Mouse (Mus musculus): ENCODE measurements around the gene Gatad2a. TPM values are rescaled to one million over a fixed set of nuclear protein-coding genes. Genes with fewer than 3 reads are reported as not detected.

Gene Gatad2a
- total RNA-seq, 1 experiment from 2014 or later = 95.6 TPM

DNA sequence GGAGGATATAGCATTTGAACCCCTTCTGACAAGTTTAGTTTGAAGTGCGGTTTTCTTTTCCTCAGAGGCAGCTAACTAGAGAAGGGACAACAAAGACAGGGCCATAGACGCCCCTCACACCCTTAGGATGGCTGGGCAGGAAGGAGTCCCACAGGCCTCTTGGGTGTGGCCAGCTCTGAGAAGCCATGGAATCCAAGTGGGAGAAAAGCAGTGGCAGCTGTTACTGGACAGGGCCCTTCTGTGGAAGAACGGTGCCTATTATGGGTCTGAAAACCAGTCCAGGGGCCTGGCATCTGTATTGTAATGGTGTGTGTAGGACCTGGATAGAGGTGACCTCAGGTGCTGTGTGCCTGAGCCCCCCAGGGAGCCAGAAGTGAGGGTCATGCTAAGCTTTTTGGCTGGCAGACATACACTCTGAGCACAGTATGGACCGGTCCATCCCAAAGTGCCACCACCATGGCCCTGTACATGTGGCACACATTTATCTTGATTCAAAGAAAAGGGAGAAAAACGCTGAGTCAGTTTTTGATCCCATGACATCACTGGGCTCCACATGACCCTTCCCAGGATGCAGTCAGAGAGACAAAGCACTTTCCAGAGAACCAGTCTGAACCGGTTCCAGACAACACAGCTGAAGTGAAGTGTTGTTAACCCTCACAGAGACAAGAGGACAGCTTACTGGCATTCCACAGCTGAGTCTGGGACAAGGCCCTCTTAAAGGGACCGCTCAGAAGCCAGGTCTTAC lies 60.0 kb downstream of the Gatad2a start:
- no peak for DNase-seq

DNA sequence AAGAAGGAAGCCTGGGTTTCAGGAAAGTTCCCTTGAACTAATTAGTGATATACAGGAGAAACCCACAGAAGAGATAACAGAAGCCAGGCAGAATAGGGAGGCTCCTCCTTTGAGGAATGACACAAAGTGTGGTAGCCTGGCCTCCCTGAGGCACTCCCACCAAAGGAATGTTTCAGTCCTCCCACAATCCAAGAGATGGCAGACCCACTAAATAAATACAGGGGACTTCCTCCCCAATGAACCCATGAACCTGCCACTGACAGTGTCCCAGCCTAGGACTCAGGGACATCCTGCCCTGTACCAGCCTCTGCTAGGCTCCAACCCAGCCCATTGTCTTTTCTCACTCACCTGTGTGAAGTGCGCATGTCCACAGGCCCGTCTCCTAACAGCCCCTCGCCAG lies 60.8 kb downstream of the Gatad2a start:
- DNase-seq = no peak

DNA sequence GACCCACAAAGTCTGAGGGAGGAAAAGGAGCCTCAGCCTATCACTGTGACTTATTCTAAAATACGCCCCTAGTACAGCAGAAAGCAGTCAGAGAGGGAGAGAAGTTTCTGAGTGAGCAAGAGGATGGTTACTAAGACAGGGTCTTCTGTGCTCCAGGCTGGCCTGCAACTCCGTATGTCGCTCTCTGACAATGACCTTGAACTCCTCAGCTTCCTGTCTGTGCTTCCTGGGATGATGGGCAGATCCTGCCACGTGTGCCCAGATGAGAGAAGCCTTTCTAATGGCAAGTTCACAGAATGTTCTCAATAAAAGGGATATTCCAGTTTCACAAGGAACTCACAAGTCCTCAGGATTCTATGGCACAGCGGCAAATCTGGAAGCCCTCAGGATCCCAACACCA lies 61.6 kb downstream of the Gatad2a start:
- no peak for DNase-seq

DNA sequence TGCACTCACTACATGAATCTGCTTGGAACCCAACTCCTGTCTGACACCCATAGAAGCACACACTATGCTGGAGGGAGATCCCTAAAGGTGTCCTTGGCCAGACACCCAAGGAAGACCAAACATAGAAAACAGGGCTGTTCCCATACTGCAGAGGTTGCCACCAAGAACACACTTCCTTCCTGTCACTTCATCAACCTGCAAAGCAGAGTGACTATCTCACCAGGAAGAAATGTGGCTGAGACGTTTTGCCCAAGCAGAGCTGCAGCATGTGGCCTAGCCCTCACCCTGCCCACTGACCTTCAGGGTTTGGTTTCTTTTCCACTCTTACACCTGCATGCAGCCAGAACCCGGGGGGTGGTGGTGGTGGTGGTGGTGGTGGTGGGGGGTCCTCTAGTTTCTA lies 62.4 kb downstream of the Gatad2a start:
- DNase-seq = no peak

GRCm38 (mm10) chr8:69926901-69927300 lies 69.3 kb downstream of the Gatad2a start:
- DNase-seq = no peak

GRCm38 (mm10) chr8:69923986-69924385 lies 72.2 kb downstream of the Gatad2a start:
- DNase-seq = no peak

- no peak for DNase-seq
These were observed 75.0 kb downstream of the Gatad2a start for GRCm38 (mm10) chr8:69921141-69921540.

DNA sequence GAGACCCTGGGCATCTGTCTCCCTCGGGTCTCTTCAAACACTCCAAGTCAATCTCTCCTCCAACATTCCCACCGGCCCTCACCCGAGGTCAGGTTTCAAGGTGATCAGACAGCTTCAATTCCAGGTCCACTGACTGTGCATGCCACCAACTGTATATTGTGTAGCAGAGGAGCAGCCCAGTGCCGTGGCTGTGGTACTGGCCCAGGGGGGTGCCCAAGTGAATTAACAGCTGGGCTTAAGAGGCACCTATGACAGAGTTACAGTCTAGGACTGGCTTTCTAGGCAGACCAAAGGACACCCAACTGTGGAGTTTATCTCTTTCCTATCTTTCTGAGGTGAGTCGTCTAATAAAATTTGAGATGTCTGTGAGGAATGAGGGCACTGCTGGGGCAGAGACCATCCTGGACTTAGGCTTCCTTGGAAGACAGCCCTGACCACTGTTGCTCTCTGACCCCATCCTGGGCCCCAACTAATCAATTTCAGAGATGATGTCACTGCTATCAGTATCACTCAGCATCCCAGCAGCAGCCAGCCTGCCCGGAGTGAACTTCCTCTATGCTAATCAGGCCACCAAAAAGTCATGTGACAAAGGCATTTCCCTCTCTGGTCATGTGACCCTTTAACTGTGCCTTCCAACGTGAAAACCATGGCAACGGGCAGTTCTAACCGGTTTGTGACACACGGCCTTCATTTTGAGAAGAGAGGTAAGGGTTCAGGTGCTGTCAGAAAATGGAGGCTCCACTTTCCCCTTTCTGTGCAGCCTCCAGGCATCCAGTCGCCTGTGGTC lies 76.1 kb downstream of the Gatad2a start:
- DNase-seq = no peak

- DNase-seq = peak; percentile 36
These were observed 77.2 kb downstream of the Gatad2a start for GRCm38 (mm10) chr8:69919010-69919409.

DNA sequence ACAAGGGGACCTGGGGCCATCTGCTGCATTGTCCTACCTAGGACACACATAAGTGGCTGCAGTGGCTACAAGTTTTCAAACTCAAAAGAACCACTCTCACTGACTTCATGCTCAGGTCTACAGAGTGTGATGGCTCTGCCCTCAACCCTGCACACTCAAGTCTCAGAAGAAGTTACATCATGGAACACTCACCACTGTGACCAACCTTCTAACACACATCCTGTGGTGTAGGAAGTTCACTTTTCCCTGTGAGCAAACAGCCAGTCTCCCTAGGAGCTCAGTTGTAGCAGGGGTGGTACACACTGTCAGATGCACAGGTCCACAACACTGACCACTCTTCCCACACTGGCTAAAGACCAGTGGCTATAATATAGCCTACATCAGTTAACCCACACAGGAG lies 77.7 kb downstream of the Gatad2a start:
- no peak for DNase-seq

DNA sequence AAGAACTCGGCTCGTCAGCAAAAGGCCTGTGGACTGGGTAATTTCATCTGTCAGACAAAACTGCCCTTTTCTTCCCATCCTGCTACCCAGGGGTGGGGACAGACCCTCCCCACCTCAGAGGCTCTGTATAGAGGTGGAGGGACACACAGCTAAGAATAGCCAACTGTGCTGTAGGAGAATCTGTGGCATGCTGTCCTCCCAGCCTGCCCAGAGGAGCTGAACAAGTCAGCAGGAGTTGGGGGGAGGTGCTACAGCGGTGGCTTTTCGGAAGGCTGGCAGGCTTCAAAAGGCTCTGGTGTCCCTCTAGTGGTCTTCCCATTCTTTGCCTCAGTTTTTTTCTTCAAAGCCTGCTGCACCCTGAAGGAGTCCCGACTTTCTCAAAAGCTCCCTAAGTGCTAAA lies 80.4 kb downstream of the Gatad2a start:
- DNase-seq = no peak

DNA sequence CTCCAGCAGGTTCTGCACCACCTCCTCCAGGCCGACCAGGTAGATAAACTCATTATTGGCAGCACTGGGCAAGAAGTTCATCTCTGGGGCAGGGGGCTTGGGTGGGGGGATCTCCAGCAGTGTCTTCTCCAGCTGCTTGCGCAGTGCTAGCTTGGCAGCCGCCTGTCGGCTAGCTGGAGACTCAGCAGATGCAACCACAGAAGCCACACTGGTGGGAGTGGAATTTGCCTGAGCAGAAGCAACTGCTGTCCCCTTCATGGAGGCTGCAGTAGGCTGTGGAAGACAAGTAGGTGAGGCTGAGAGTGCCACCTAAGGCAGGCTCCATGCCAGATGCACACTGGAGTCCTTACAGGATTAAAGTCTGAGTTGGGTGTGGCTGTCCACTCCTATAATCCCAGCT lies 81.7 kb downstream of the Gatad2a start:
- no peak for DNase-seq

- DNase-seq = no peak
These were observed 83.6 kb downstream of the Gatad2a start for GRCm38 (mm10) chr8:69912478-69913074.

DNA sequence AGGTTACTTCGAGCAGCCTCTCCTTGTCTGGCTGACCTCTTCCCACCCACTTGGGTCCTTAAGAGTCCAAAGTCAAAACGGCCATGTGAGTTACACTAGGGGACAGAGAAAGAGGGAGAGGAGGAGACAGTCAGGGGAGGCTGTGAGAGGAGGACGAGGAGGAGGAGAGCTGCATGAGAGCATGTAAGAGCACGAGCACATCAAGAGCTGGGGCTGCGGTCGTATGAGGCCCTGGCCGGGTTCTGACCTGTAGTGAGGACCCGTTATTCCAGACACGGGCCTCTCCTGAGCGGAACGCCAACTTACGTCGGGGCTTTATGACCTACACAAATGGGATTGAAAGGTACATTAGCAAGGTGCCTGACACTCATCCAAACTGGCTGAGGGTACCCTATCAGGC lies 84.3 kb downstream of the Gatad2a start:
- no peak for DNase-seq

DNA sequence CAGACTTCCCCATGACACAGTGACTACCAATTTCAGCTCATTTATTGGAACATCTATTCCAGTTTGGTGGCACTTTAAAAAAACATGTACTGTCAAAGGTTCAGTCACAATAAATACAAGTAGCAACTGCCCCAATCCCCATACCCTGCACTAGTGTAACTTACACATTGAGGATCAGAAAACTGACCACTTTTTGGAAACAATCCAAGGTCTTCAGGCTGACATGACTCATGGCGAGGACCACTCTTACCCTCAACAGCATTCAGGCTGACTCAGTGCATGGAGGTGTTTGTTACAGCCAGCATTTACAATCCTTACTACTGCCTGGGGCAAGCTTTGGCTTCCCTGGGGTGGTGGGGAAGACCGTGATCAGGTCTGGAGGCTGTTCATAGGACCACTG lies 89.1 kb downstream of the Gatad2a start:
- no peak for DNase-seq

GRCm38 (mm10) chr8:69906260-69906659 lies 89.9 kb downstream of the Gatad2a start:
- no peak for DNase-seq

DNA sequence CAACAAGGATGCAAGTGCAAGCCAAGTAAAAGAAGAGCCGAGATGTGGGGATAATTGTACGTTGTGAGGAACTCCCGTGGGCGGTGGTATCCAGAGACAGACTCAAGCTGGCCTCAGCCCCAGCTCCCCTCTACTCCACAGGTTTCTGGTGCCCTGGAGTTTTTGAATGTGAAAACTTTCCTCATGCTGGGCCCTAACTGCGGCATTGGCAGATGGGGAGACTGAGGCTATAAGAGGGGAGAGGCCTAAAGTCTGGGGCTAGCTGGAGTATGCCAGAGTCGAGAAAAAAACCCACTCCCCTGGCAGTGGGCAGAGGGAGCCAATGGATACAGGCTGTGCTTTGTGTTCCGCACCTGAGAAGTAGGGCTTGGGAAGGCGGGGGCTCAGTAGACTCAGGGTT lies 92.1 kb downstream of the Gatad2a start:
- no peak for DNase-seq

DNA sequence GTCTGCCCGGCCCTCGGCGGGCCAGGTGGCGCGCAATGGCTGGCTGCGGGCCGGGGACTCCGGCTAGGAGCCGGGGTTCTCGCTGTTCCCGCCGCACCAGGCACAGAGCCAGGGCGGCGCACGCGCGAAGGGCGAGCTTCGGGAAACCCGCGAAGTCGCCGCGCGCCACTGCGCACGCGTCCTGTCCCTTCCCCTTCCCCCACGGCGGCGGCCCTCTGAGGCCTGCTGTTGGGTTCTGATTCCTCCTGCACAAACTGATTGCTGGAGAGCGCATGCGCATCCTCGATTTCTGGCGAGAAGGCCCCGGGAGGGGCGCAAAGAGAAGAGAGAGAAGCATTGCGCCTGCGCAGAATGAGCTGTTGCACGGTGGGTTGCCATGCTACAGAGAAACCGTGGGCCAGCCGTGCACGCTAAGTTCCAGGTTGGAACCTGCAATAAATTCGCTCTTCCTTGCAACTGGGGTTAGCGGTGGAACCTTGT lies 93.1 kb downstream of the Gatad2a start:
- DNase-seq = peak; percentile 99

DNA sequence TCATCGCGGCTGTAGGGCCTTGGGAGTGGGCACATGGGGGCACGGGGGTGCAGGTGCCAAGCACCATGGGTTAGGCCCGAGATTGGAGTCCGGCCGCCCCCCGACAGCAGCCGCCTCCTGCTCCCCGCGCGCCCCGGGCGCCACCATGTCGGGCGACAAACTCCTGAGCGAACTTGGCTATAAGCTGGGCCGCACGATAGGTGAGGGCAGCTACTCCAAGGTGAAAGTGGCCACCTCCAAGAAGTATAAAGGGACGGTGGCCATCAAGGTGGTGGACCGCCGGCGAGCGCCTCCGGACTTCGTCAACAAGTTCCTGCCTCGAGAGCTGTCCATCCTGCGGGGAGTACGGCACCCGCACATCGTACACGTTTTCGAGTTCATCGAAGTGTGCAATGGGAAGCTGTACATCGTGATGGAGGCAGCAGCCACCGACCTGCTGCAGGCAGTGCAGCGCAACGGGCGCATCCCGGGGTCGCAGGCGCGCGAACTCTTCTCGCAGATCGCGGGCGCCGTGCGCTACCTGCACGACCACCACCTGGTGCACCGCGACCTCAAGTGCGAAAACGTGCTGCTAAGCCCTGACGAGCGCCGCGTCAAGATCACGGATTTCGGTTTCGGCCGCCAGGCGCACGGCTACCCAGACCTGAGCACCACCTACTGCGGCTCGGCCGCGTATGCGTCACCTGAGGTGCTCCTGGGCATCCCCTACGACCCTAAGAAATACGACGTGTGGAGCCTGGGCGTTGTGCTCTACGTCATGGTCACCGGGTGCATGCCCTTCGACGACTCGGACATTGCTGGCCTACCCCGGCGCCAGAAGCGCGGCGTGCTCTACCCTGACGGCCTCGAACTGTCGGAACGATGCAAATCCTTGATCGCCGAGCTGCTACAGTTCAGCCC lies 93.8 kb downstream of the Gatad2a start, which contains the start of the genes Tssk6, Ndufa13 and Yjefn3:
TSS of gene Tssk6 (plus strand) at position 22 of the 900 bp plus-strand sequence.
TSS of gene Ndufa13 (minus strand) at position 396 of the 900 bp plus-strand sequence.
TSS of gene Yjefn3 (minus strand) at position 550 of the 900 bp plus-strand sequence.
- peak; percentile 40 for DNase-seq

DNA sequence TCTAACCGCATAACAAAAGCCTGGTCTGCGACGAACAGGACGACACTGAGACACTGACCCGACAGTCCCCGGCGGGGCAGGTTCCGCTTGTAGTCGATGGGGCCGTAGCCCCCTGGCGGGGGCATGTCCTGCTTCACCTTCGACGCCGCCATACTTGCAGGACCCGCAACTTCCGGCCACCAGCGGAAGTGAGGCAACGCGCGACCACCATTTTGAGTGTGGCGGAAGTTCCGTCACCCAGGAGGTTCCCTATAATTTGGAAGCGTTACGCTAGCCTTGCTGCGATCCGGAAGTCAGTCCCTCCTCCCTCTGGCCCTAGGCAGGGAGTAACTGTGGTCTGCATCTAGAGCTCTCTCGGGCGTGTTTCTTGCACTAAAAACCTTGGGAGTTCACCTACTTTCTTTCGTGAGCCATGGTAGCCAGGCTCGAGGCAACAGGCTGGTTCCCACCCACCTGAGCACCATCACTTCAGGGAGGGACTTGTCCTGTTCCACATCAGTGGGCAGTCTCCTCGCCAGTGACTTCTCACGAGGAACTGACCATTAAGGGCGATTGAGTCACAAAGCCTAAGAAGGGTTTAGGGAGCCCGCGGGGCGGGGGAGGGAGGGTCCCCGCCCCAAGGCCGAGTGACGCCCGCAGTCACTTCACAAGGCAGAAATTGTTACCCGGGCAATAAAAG lies 94.6 kb downstream of the Gatad2a start:
- peak; percentile 95 for DNase-seq

DNA sequence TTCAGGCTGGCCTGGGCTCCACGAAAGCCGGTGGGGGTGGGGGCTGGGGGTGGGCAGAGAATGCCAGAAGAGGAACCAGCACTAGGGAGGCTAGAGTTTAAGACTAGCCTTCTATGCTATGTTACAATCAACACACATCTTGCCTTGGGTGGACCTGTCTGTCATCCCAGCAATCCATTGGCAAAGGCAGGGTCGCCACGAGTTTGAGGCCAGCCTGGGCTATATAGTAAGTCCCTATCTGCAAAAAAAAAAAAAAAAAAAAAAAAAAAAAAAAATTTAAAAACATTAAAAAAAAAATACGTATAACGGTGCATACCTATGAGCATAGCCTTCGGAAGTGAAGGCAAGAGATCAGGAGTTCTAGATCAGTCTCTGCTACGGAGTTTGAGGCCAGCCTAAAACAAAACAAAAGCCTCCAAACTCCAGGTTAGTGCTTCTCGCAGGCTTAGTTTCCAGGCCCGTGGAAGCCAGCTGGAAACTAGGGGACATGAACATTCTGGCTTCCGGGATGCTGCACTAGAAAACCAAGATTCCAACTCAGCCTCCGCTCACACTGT lies 95.2 kb downstream of the Gatad2a start:
- no peak for DNase-seq

All from adrenal gland, postnatal 25 days (tissue).